Mouse (Mus musculus) liver, embryonic 14.5 days (tissue): ENCODE data around the gene Dab2ip.

Experiments used
- CTCF ChIP-seq: IDR thresholded peaks from 2 replicates; pipeline ENCODE4 v1.5.1; 2016; ENCODE audit warnings: antibody characterized with exemption, low read depth, control low read depth
- EP300 ChIP-seq: IDR thresholded peaks from 2 replicates; pipeline ENCODE4 v1.6.1; 2016; ENCODE audit warnings: antibody characterized with exemption, low read depth

DNA sequence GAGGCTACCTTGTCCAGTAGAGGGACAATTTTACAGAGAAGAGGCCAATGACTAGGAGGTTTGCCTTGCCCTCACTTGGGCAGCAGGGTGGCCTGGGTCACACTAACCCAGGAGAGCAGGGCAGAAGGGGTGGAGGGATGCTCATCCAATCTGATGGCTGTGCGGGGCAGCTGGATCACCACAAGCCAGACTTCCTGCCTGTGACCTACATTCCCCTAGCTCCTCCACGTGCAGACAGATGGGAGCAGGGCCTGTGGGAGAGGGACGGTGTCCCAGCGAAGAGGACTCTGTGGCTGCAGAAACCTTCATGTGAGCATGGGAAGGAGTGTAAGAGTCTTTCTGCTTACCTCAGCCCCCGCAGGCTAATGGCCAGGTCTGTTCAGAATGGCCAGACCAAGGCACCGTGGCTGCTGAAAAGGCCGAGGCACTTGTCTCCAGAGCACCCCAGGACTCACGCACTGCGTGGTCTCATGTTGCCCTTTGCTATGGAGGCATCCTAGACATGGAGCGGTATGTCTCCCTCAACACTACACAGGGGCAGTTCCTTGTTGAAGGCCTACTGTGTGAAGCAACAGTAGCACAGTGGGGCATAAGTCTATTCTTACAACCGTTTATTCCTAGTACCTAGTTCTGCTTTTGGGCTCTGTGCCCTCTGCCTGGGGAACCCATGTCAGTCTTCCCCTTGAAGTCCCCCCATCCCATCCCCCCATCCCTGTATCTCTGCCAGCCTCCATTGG, 9.1 kb downstream of the Dab2ip start:
- TF ChIP-seq CTCF (no peak), EP300 (no peak)
